Mouse (Mus musculus) fat pad, adult 2 months (tissue): Measurements from ENCODE around the gene Gm27029.
"Not testable (repeated sequence)": the region's sequence is repeated elsewhere in the genome, so short reads cannot be mapped to it uniquely, and the experiment has no call there.

Experiments used
- DNase-seq: peaks from one replicate; pipeline ENCODE4 v3.0.0-alpha.2; 2011; ENCODE audit warnings: low read depth, low spot score; ENCODE audit errors: extremely low read depth

Gene Gm27029

GRCm38 (mm10) chr11:101424105-101424851 lies at the start of gene Gm27029:
Gene Gm27029 (minus strand): TSS chr11:101424796.
- DNase-seq, result peak; percentile 45

GRCm38 (mm10) chr11:101474298-101474697 lies 49.7 kb upstream of the Gm27029 start:
- DNase-seq, result no peak

- DNase-seq, result not testable (repeated sequence)
Observed at GRCm38 (mm10) chr11:101473686-101474085, 49.1 kb upstream of the Gm27029 start.

GRCm38 (mm10) chr11:101472336-101472735 lies 47.7 kb upstream of the Gm27029 start:
- DNase-seq, result no peak

GRCm38 (mm10) chr11:101471926-101472325 lies 47.3 kb upstream of the Gm27029 start:
- no peak for DNase-seq

- no peak for DNase-seq
Observed at GRCm38 (mm10) chr11:101470206-101470605, 45.6 kb upstream of the Gm27029 start.

GRCm38 (mm10) chr11:101469155-101469554 lies 44.6 kb upstream of the Gm27029 start:
- no peak for DNase-seq

GRCm38 (mm10) chr11:101468731-101469130 lies 44.1 kb upstream of the Gm27029 start:
- no peak for DNase-seq

- DNase-seq, result no peak
Observed at GRCm38 (mm10) chr11:101468263-101468688, 43.7 kb upstream of the Gm27029 start.

GRCm38 (mm10) chr11:101467477-101468262 lies 43.1 kb upstream of the Gm27029 start:
- DNase-seq, result no peak

GRCm38 (mm10) chr11:101466552-101466950 lies 42.0 kb upstream of the Gm27029 start:
- DNase-seq, result not testable (repeated sequence)

GRCm38 (mm10) chr11:101465869-101466551 lies 41.4 kb upstream of the Gm27029 start, which contains the start of gene Vat1:
Gene Vat1 (minus strand): TSS chr11:101466230.
- DNase-seq, result no peak

- DNase-seq, result no peak
Observed at GRCm38 (mm10) chr11:101465101-101465868, 40.7 kb upstream of the Gm27029 start.

GRCm38 (mm10) chr11:101464211-101465100 lies 39.9 kb upstream of the Gm27029 start, which contains the start of gene Rnd2:
Gene Rnd2 (plus strand): TSS chr11:101464999.
- no peak for DNase-seq

- no peak for DNase-seq
Observed at GRCm38 (mm10) chr11:101462583-101463440, 38.2 kb upstream of the Gm27029 start.

- DNase-seq, result no peak
Observed at GRCm38 (mm10) chr11:101462141-101462540, 37.5 kb upstream of the Gm27029 start.

GRCm38 (mm10) chr11:101460321-101460720 lies 35.7 kb upstream of the Gm27029 start:
- no peak for DNase-seq

GRCm38 (mm10) chr11:101459716-101460115 lies 35.1 kb upstream of the Gm27029 start:
- DNase-seq, result no peak

- DNase-seq, result no peak
Observed at GRCm38 (mm10) chr11:101458217-101458616, 33.6 kb upstream of the Gm27029 start.
